Mouse (Mus musculus): ENCODE measurements around the gene Nkrf.

Nkrf gene

DNA sequence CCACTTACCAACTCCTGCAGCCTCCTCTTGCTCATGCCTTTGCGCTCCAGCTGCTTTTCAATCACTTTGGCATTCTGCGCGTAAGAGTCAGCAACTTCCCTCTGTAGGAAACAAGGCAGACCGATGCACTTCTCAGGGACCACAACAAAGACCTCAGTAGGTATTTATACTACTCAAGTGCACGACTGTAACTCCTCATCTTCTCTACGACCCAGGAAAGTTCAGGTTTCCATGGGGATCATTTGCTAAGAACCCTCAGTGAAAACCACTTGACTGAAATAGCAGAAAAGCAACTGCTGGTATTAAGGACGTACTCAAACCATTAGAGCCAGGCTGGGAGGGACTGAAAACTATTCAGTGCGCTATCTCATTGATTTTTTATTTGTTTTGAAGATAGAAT, 50.1 kb downstream of the Nkrf start:
- no peak for DNase-seq

- DNase-seq = no peak
Observed at GRCm38 (mm10) chrX:36847152-36847551, 55.5 kb downstream of the Nkrf start.

DNA sequence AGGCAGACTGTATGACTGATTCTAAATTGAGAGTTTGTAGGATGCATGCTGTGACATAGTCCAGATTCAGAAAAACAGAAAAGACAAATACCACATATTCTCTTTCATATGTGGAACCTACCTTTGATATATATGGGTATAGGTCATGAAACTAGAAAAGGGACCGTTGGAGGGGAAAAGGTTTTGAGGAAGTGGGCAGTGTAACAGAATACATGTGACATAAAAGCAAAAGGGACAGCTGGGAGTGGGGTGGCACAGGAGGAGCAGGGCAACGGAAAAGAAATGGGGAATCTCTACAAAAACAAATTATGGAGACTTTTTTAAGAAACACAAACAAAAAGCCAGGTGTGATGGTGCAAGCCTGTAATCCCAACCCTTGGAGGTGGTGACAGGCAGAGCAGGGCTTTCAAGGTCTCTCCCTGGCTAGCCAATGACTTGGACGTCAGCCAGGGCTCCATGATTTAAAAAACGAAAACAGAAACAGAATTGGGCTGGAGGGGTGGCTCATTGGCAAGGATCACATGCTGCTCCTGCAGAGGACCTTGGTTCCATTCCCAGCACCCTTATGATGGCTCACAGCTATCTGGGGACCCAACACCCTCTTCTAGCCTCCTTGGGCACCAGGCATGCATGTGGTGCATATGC, 59.2 kb downstream of the Nkrf start:
- no peak for DNase-seq

DNA sequence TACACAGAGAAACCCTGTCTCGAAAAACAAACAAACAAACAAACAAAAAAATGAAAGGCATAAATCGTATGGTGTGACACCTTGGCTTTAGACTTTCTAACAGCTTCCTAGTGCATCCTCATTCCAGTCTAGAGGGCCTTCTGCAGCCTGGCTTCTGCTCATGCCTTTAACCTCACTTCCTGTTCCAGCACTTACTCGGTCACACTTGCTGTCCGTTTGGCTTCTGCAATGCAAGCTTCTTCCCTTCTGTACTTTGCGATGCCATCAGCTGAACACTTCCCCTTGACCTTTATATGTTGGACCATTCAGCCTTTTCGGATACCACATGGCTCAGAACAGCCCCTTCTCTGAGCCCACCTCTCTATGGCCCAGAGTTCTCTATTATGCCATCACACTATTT, 61.0 kb downstream of the Nkrf start:
- no peak for DNase-seq

DNA sequence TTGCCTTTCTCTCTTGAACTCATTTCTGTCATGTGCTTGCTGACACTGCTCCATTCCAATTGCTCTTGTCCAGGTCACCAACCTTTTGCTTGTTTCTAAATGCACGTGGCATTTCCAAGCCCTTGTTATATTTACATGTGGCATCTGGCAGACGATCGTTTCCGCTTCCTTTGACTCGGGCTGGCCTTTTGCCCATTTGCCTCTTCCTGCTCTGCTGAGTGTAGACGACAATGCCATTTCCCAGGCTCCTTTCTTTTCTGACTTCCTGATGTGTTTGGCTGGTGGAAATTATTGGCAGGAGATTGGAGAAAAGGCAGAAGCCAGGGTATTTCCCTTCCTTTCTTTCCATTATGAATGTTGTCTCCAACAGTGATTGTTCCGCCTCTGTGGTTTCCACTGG, 63.3 kb downstream of the Nkrf start:
- DNase-seq = no peak

Data from right cerebral cortex, postnatal 4 days (tissue).